In genomic region chr4:128720110-128720509, GRCm38 (mm10) we compare ENCODE assay signal across 8 mouse cellular contexts. TPM values are rescaled to one million over a fixed set of nuclear protein-coding genes. Genes with fewer than 3 reads are reported as not detected.
A peak's percentile ranks its signal among the peaks of the same experiment; 100 is the strongest.
DNase-seq lines count a peak whose midpoint lies in the region; ATAC-seq lines count a peak whose summit lies in the region.

No protein-coding gene starts in this region.

- no peak overlapping the region for H3K4me2 ChIP-seq in liver, embryonic 13.5 days

- no peak overlapping the region for H3K9ac ChIP-seq in liver, embryonic 13.5 days

- peak; percentile 50 for DNase-seq in cerebellum, adult 11 months
- DNase-seq in cerebellum, postnatal 4 days (ENCODE audit: low spot score in 2 of 2) = no peak
- peak; percentile 85 for DNase-seq in 416B (ENCODE audit: low read depth)
- DNase-seq in embryo, embryonic 9.5 days (ENCODE audit: extremely low spot score) = peak; percentile 50
- peak; percentile 55 to 59 for DNase-seq in kidney, adult 8-10 months
- no peak for DNase-seq in liver, embryonic 13.5 days
- DNase-seq in right cerebral cortex, adult 2 months (ENCODE audit: low spot score in 2 of 2) = peak; percentile 59 to 74
- no peak for DNase-seq in urinary bladder, adult 2 months (ENCODE audit: low spot score)

- no peak overlapping the region for H3K4me3 ChIP-seq in liver, embryonic 13.5 days (replicated peaks)

- peaks cover 34% of the 10 kb centered on the region for H3K4me1 ChIP-seq in liver, embryonic 13.5 days (replicated peaks)

- no peak overlapping the region for H3K27ac ChIP-seq in liver, embryonic 13.5 days

- no peaks in the 10 kb centered on the region for H3K9me3 ChIP-seq in liver, embryonic 13.5 days (replicated peaks)

- H3K27me3 ChIP-seq in liver, embryonic 13.5 days = no peaks in the 10 kb centered on the region

- peak; percentile 68 for ATAC-seq in liver, embryonic 13.5 days (ENCODE audit: low read depth)

- 12% methylated on average over 5 of the region's 5 CpGs for WGBS in liver, embryonic 13.5 days (ENCODE audit: insufficient replicate concordance)

- H3K36me3 ChIP-seq in liver, embryonic 13.5 days = no peaks in the 10 kb centered on the region

RNA-seq across cellular contexts. Expression of gene A3galt2, which starts 35.1 kb away (rescaled TPM):
- not detected in 2 replicates for polyA plus RNA-seq in liver, embryonic 13.5 days (2015; fragmentation: Nextera tagmentation; extraction: Ambion mirVana)
- polyA plus RNA-seq in urinary bladder, adult 2 months (2012; rRNA removed) = 0.28 and 0.33 TPM in 2 replicates

Comparison
In these comparisons a context has a peak if more than half of its experiments do, and no peak if none do; other contexts are left out.
1. DNase-seq: peak in cerebellum, adult 11 months (single experiment), 416B (single experiment), embryo, embryonic 9.5 days (single experiment), kidney, adult 8-10 months (2 of 2) and right cerebral cortex, adult 2 months (2 of 2); none in cerebellum, postnatal 4 days (0 of 2), liver, embryonic 13.5 days (single experiment) and urinary bladder, adult 2 months (single experiment).